Mouse (Mus musculus): Measurements from ENCODE around the gene Pofut1. TPM values are rescaled to one million over a fixed set of nuclear protein-coding genes. Genes with fewer than 3 reads are reported as not detected.
A peak's percentile ranks its signal among the peaks of the same experiment; 100 is the strongest.

The Pofut1 gene
- polyA plus RNA-seq, 1 experiment: 27.5 TPM

- peaks cover 45% of the 10 kb centered on the region for H3K4me1 ChIP-seq (ENCODE audit: control insufficient read depth, insufficient read depth, low read length)
Observed at GRCm38 (mm10) chr2:153237193-153237592, 4.1 kb upstream of the Pofut1 start.

GRCm38 (mm10) chr2:153237891-153238290, 3.4 kb upstream of the Pofut1 start:
- no peak for TF ChIP-seq CTCF (IDR thresholded peaks at IDR 0.05; ENCODE audit: low read depth, low read length)
- no peak for TF ChIP-seq POLR2A (IDR thresholded peaks at IDR 0.05; ENCODE audit: borderline replicate concordance, low read depth, low read length)
- Histone ChIP-seq H3K4me1 (ENCODE audit: control insufficient read depth, insufficient read depth, low read length) (peaks cover 50% of the 10 kb centered on the region), H3K27ac (ENCODE audit: insufficient read depth, low read depth, low read length) (peak overlapping the region; percentile 82), H3K4me3 (ENCODE audit: insufficient read depth, low read length) (no peak overlapping the region)

More at GRCm38 (mm10) chr2:153237193-153237592, 4.1 kb upstream of the Pofut1 start:
- no peak for TF ChIP-seq POLR2A (IDR thresholded peaks at IDR 0.05; ENCODE audit: borderline replicate concordance, low read depth, low read length)
- no peak for TF ChIP-seq CTCF (IDR thresholded peaks at IDR 0.05; ENCODE audit: low read depth, low read length)
- Histone ChIP-seq H3K27ac (ENCODE audit: insufficient read depth, low read depth, low read length) (no peak overlapping the region), H3K4me3 (ENCODE audit: insufficient read depth, low read length) (no peak overlapping the region)

GRCm38 (mm10) chr2:153238406-153238805, 2.9 kb upstream of the Pofut1 start:
- Histone ChIP-seq H3K4me1 (ENCODE audit: control insufficient read depth, insufficient read depth, low read length) (peaks cover 50% of the 10 kb centered on the region), H3K27ac (ENCODE audit: insufficient read depth, low read depth, low read length) (peak overlapping the region; percentile 82), H3K4me3 (ENCODE audit: insufficient read depth, low read length) (no peak overlapping the region)
- TF ChIP-seq CTCF (IDR thresholded peaks at IDR 0.05; ENCODE audit: low read depth, low read length) (no peak), POLR2A (IDR thresholded peaks at IDR 0.05; ENCODE audit: borderline replicate concordance, low read depth, low read length) (no peak)

- Histone ChIP-seq H3K27ac (ENCODE audit: insufficient read depth, low read depth, low read length) (peak overlapping the region; percentile 82), H3K4me1 (ENCODE audit: control insufficient read depth, insufficient read depth, low read length) (peaks cover 44% of the 10 kb centered on the region), H3K4me3 (ENCODE audit: insufficient read depth, low read length) (peak overlapping the region; percentile 99)
- TF ChIP-seq CTCF (IDR thresholded peaks at IDR 0.05; ENCODE audit: low read depth, low read length) (no peak), POLR2A (IDR thresholded peaks at IDR 0.05; ENCODE audit: borderline replicate concordance, low read depth, low read length) (no peak)
Observed at GRCm38 (mm10) chr2:153239021-153239859, 2.1 kb upstream of the Pofut1 start.

- Histone ChIP-seq H3K27ac (ENCODE audit: insufficient read depth, low read depth, low read length) (peak overlapping the region; percentile 82), H3K4me3 (ENCODE audit: insufficient read depth, low read length) (peak overlapping the region; percentile 99), H3K4me1 (ENCODE audit: control insufficient read depth, insufficient read depth, low read length) (peaks cover 44% of the 10 kb centered on the region)
- no peak for TF ChIP-seq POLR2A (IDR thresholded peaks at IDR 0.05; ENCODE audit: borderline replicate concordance, low read depth, low read length)
- TF ChIP-seq CTCF (IDR thresholded peaks at IDR 0.05; ENCODE audit: low read depth, low read length): no peak
Observed at GRCm38 (mm10) chr2:153239860-153240480, 1.4 kb upstream of the Pofut1 start.

- Histone ChIP-seq H3K4me1 (ENCODE audit: control insufficient read depth, insufficient read depth, low read length) (peaks cover 42% of the 10 kb centered on the region), H3K4me3 (ENCODE audit: insufficient read depth, low read length) (peak overlapping the region; percentile 99), H3K27ac (ENCODE audit: insufficient read depth, low read depth, low read length) (peak overlapping the region; percentile 82)
- no peak for TF ChIP-seq CTCF (IDR thresholded peaks at IDR 0.05; ENCODE audit: low read depth, low read length)
- TF ChIP-seq POLR2A (IDR thresholded peaks at IDR 0.05; ENCODE audit: borderline replicate concordance, low read depth, low read length): peak; percentile 49; the same call in 1 of the 2 replicates
Observed at GRCm38 (mm10) chr2:153240701-153241235, 565 bp upstream of the Pofut1 start.

GRCm38 (mm10) chr2:153242156-153242555, 823 bp downstream of the Pofut1 start:
- H3K4me1 ChIP-seq (ENCODE audit: control insufficient read depth, insufficient read depth, low read length): peaks cover 28% of the 10 kb centered on the region
- peak overlapping the region; percentile 97 for H3K4me3 ChIP-seq (ENCODE audit: insufficient read depth, low read length)
- no peak overlapping the region for H3K27ac ChIP-seq (ENCODE audit: insufficient read depth, low read depth, low read length)
- no peak for TF ChIP-seq POLR2A (IDR thresholded peaks at IDR 0.05; ENCODE audit: borderline replicate concordance, low read depth, low read length)
- TF ChIP-seq CTCF (IDR thresholded peaks at IDR 0.05; ENCODE audit: low read depth, low read length): no peak

GRCm38 (mm10) chr2:153249751-153250150, 8.4 kb downstream of the Pofut1 start:
- Histone ChIP-seq H3K4me3 (ENCODE audit: insufficient read depth, low read length) (no peak overlapping the region), H3K4me1 (ENCODE audit: control insufficient read depth, insufficient read depth, low read length) (peaks cover 5% of the 10 kb centered on the region; the same call in 1 of the 2 replicates), H3K27ac (ENCODE audit: insufficient read depth, low read depth, low read length) (no peak overlapping the region)
- TF ChIP-seq POLR2A (IDR thresholded peaks at IDR 0.05; ENCODE audit: borderline replicate concordance, low read depth, low read length): no peak
- TF ChIP-seq CTCF (IDR thresholded peaks at IDR 0.05; ENCODE audit: low read depth, low read length): no peak

- TF ChIP-seq POLR2A (IDR thresholded peaks at IDR 0.05; ENCODE audit: borderline replicate concordance, low read depth, low read length): no peak
- TF ChIP-seq CTCF (IDR thresholded peaks at IDR 0.05; ENCODE audit: low read depth, low read length): no peak
- no peak overlapping the region for H3K27ac ChIP-seq (ENCODE audit: insufficient read depth, low read depth, low read length)
- H3K4me3 ChIP-seq (ENCODE audit: insufficient read depth, low read length): no peak overlapping the region
- peaks cover 21% of the 10 kb centered on the region for H3K4me1 ChIP-seq (ENCODE audit: control insufficient read depth, insufficient read depth, low read length)
Observed at GRCm38 (mm10) chr2:153256604-153257003, 15.3 kb downstream of the Pofut1 start.

Measured in bone marrow macrophage, adult 2 months (primary cell).